Mouse (Mus musculus) testis, adult 2 months (tissue): ENCODE data around the gene Rbpms2. TPM values are rescaled to one million over a fixed set of nuclear protein-coding genes. Genes with fewer than 3 reads are reported as not detected.
"Not testable (repeated sequence)": the region's sequence is repeated elsewhere in the genome, so short reads cannot be mapped to it uniquely, and the experiment has no call there.

ENCODE experiments used
- H3K27ac ChIP-seq: fragments of 200-500 bp; 2 replicates; pipeline ENCODE4 v1.5.1; 2012; ENCODE audit warnings: low read depth, low read length; ENCODE audit not compliant: control insufficient read depth, insufficient read depth
- H3K27me3 ChIP-seq: fragments of 200-500 bp; 2 replicates; pipeline ENCODE4 v1.6.1; 2012; ENCODE audit warnings: mild to moderate bottlenecking, low read length, moderate library complexity; ENCODE audit not compliant: control insufficient read depth, insufficient read depth
- H3K36me3 ChIP-seq: fragments of 200-500 bp; 2 replicates; pipeline ENCODE4 v1.6.1; 2012; ENCODE audit warnings: mild to moderate bottlenecking, low read length; ENCODE audit not compliant: control insufficient read depth, insufficient read depth
- H3K4me1 ChIP-seq: fragments of 200-500 bp; 2 replicates; pipeline ENCODE4 v1.6.1; 2012; ENCODE audit warnings: low read length; ENCODE audit not compliant: control insufficient read depth, insufficient read depth
- H3K4me3 ChIP-seq: fragments of 200-500 bp; 2 replicates; pipeline ENCODE4 v1.5.1; 2012; ENCODE audit warnings: low read depth, mild to moderate bottlenecking, low read length, moderate library complexity, mixed read lengths; ENCODE audit not compliant: control insufficient read depth
- CTCF ChIP-seq: fragments of 200-500 bp; IDR thresholded peaks from 2 replicates; pipeline ENCODE4 v1.5.1; 2012; ENCODE audit warnings: low read depth, mild to moderate bottlenecking, inconsistent platforms, low read length, moderate library complexity; ENCODE audit not compliant: control insufficient read depth, insufficient read depth, insufficient replicate concordance
- POLR2A ChIP-seq: fragments of 200-500 bp; IDR thresholded peaks from 2 replicates; pipeline ENCODE4 v1.6.1; 2012; ENCODE audit warnings: low read depth, mild to moderate bottlenecking, inconsistent platforms, low read length, moderate library complexity; ENCODE audit not compliant: control insufficient read depth
- polyA plus RNA-seq: library from polyadenylated mRNA; depleted of rRNA; stranded (reverse); fragments of >200 nt; gene quantifications from 2 replicates; pipeline ENCODE4 v1.2.3, GENCODE M21; 2012

Rbpms2 gene
- polyA plus RNA-seq, 1 experiment, result 14.1 TPM

- TF ChIP-seq POLR2A (no peak), CTCF (no peak)
These were observed 17.3 kb downstream of the Rbpms2 start for GRCm38 (mm10) chr9:65646782-65647181.

GRCm38 (mm10) chr9:65648730-65649129, 19.3 kb downstream of the Rbpms2 start:
- no peak overlapping the region for H3K27ac ChIP-seq
- H3K4me3 ChIP-seq, result no peak overlapping the region
- H3K36me3 ChIP-seq, result no peaks in the 10 kb centered on the region
- no peaks in the 10 kb centered on the region for H3K27me3 ChIP-seq
- peaks cover 3% of the 10 kb centered on the region for H3K4me1 ChIP-seq
- no peak for TF ChIP-seq POLR2A
- TF ChIP-seq CTCF, result no peak

More at GRCm38 (mm10) chr9:65646782-65647181, 17.3 kb downstream of the Rbpms2 start:
- Histone ChIP-seq H3K4me1 (peaks cover 3% of the 10 kb centered on the region), H3K4me3 (no peak overlapping the region), H3K27me3 (no peaks in the 10 kb centered on the region), H3K36me3 (no peaks in the 10 kb centered on the region), H3K27ac (no peak overlapping the region; the same call in 1 of the 2 replicates)

GRCm38 (mm10) chr9:65649997-65650396, 20.5 kb downstream of the Rbpms2 start:
- Histone ChIP-seq H3K4me3 (no peak overlapping the region), H3K4me1 (peaks cover 3% of the 10 kb centered on the region), H3K27me3 (no peaks in the 10 kb centered on the region), H3K36me3 (no peaks in the 10 kb centered on the region), H3K27ac (0 out of 2 replicates have a peak overlapping the region, but pooled peaks have one; percentile 41)
- TF ChIP-seq POLR2A (no peak), CTCF (no peak)

- not testable (repeated sequence) for H3K27me3 ChIP-seq, H3K4me1 ChIP-seq, H3K4me3 ChIP-seq, H3K36me3 ChIP-seq, H3K27ac ChIP-seq
These were observed 22.5 kb downstream of the Rbpms2 start for GRCm38 (mm10) chr9:65651957-65652356.

- no peaks in the 10 kb centered on the region for H3K4me1 ChIP-seq
- no peak overlapping the region for H3K4me3 ChIP-seq
- H3K27me3 ChIP-seq, result no peaks in the 10 kb centered on the region
- H3K36me3 ChIP-seq, result no peaks in the 10 kb centered on the region
- TF ChIP-seq CTCF, result no peak
- no peak for TF ChIP-seq POLR2A
- H3K27ac ChIP-seq, result no peak overlapping the region
These were observed 24.3 kb downstream of the Rbpms2 start for GRCm38 (mm10) chr9:65653741-65654140.

GRCm38 (mm10) chr9:65654700-65655237, 25.3 kb downstream of the Rbpms2 start:
- TF ChIP-seq POLR2A, result no peak
- TF ChIP-seq CTCF, result no peak
- Histone ChIP-seq H3K27ac (no peak overlapping the region), H3K4me3 (no peak overlapping the region), H3K27me3 (no peaks in the 10 kb centered on the region), H3K36me3 (no peaks in the 10 kb centered on the region), H3K4me1 (no peaks in the 10 kb centered on the region)

- Histone ChIP-seq H3K27me3 (no peaks in the 10 kb centered on the region), H3K4me1 (no peaks in the 10 kb centered on the region), H3K27ac (no peak overlapping the region), H3K36me3 (no peaks in the 10 kb centered on the region), H3K4me3 (no peak overlapping the region)
- no peak for TF ChIP-seq CTCF
These were observed 26.1 kb downstream of the Rbpms2 start for GRCm38 (mm10) chr9:65655540-65655939.

GRCm38 (mm10) chr9:65657218-65657617, 27.8 kb downstream of the Rbpms2 start:
- Histone ChIP-seq H3K36me3 (no peaks in the 10 kb centered on the region), H3K27me3 (no peaks in the 10 kb centered on the region), H3K4me3 (no peak overlapping the region), H3K27ac (no peak overlapping the region), H3K4me1 (no peaks in the 10 kb centered on the region)
- TF ChIP-seq POLR2A, result no peak
- no peak for TF ChIP-seq CTCF
